Mouse (Mus musculus) lung, postnatal 0 days (tissue): Measurements from ENCODE around the gene Krt5.

Experiments
- CTCF ChIP-seq: IDR thresholded peaks from 2 replicates; pipeline ENCODE4 v1.5.1; 2016; ENCODE audit warnings: antibody characterized with exemption, mild to moderate bottlenecking
- EP300 ChIP-seq: IDR thresholded peaks from 2 replicates; pipeline ENCODE4 v1.6.1; 2016; ENCODE audit warnings: antibody characterized with exemption, mild to moderate bottlenecking, control low read depth

GRCm38 (mm10) chr15:101707454-101707853 lies 5.2 kb downstream of the Krt5 start:
- no peak for TF ChIP-seq CTCF
- no peak for TF ChIP-seq EP300
